ENCODE assay signal across 1 mouse cellular context in genomic region chr5:108667370-108667769, GRCm38 (mm10).
TF ChIP-seq lines count a peak whose summit lies in the region.

No protein-coding gene starts in this region.

TF ChIP-seq in MEL, 35 proteins besides CTCF, POLR2A, EP300 and RAD21:
- TF ChIP-seq E2F4 (IDR thresholded peaks at IDR 0.05; ENCODE audit: borderline replicate concordance, low read depth, low read length) (no peak), USF2 (IDR thresholded peaks at IDR 0.05; ENCODE audit: borderline replicate concordance in 1 of 2, insufficient read depth in 1 of 2, low read depth in 1 of 2, low read length in 2 of 2) (0 out of 4 replicates have a peak, but pooled peaks of 1 of the 2 experiments have one; percentile 2), SIN3A (IDR thresholded peaks at IDR 0.05; ENCODE audit: low read length) (peak; percentile 49; the same call in 1 of the 2 replicates), POLR2AphosphoS2 (IDR thresholded peaks at IDR 0.05; ENCODE audit: low read length) (no peak), MAX (IDR thresholded peaks at IDR 0.05; ENCODE audit: low read length) (0 out of 2 replicates have a peak, but pooled peaks have one; percentile 13), CHD2 (IDR thresholded peaks at IDR 0.05; ENCODE audit: low read length) (no peak), RCOR1 (IDR thresholded peaks at IDR 0.05; ENCODE audit: low read depth, low read length) (peak; percentile 70; the same call in 1 of the 2 replicates), POLR2AphosphoS5 (IDR thresholded peaks at IDR 0.05; ENCODE audit: borderline replicate concordance, low read depth, low read length) (no peak), NELFE (IDR thresholded peaks at IDR 0.05; ENCODE audit: low read depth, low read length) (no peak), ZMIZ1 (IDR thresholded peaks at IDR 0.05; ENCODE audit: low read depth, low read length) (no peak), GATA1 (IDR thresholded peaks at IDR 0.05; ENCODE audit: low read depth, low read length) (peak; percentile 51; the same call in 1 of the 2 replicates), MYB (IDR thresholded peaks at IDR 0.05; ENCODE audit: low read depth, low read length) (peak; percentile 41; the same call in 1 of the 2 replicates), ZKSCAN1 (IDR thresholded peaks at IDR 0.05; ENCODE audit: low read depth, low read length) (no peak), ETS1 (IDR thresholded peaks at IDR 0.05; ENCODE audit: low read depth, low read length) (peak; percentile 53), MAFK (IDR thresholded peaks at IDR 0.05; ENCODE audit: borderline replicate concordance, low read depth, low read length) (peak; percentile 34; the same call in 1 of the 2 replicates), HCFC1 (IDR thresholded peaks at IDR 0.05; ENCODE audit: low read depth, low read length) (no peak), TBP (IDR thresholded peaks at IDR 0.05; ENCODE audit: low read depth, low read length) (no peak), MAZ (IDR thresholded peaks at IDR 0.05; ENCODE audit: low read depth, low read length) (no peak), ZNF384 (IDR thresholded peaks at IDR 0.05; ENCODE audit: low read depth, low read length) (peak; percentile 91), SMC3 (IDR thresholded peaks at IDR 0.05; ENCODE audit: low read depth, low read length) (no peak), TCF12 (IDR thresholded peaks at IDR 0.05; ENCODE audit: low read depth, low read length) (peak; percentile 38; the same call in 1 of the 2 replicates), USF1 (IDR thresholded peaks at IDR 0.05; ENCODE audit: low read depth, low read length) (no peak)
TF ChIP-seq in MEL: peak in this region for 10.
